Mouse (Mus musculus) liver, adult 2 months (tissue): ENCODE data around the gene D130043K22Rik.
A peak's percentile ranks its signal among the peaks of the same experiment; 100 is the strongest.

Experiments
- CTCF ChIP-seq: fragments of 200-500 bp; IDR thresholded peaks from 2 replicates; pipeline ENCODE4 v1.5.1; 2011; ENCODE audit warnings: low read depth, low read length, control low read depth
- POLR2A ChIP-seq: fragments of 200-500 bp; IDR thresholded peaks from 2 replicates; pipeline ENCODE4 v1.6.1; 2011; ENCODE audit warnings: low read length, control low read depth; ENCODE audit not compliant: insufficient read depth; ENCODE audit errors: extremely low read depth

DNA sequence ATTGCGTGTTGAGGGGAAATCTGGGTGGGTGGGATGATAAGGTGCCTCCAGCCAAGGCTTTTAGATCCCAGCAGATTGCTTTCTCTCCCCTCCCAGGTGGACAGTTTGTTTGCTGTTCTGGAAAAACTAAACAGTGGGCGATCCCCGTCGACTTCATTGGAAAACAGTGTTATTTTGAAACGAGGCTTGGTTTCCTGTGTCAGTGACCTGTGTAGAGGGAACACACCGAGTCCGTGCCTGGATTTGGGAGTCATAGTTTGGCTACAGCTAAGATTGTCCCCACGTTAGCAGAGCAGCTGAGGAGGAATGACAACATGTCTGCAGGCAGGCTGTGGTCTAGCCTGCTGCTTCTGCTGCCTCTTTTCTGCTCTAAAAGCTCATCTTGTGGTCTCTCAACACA, 98.4 kb downstream of the D130043K22Rik start:
- TF ChIP-seq POLR2A (peak; percentile 57; the same call in 1 of the 2 replicates), CTCF (no peak)
